Mouse (Mus musculus): ENCODE results near the gene Gm49405. TPM values are rescaled to one million over a fixed set of nuclear protein-coding genes. Genes with fewer than 3 reads are reported as not detected.
"Not testable (repeated sequence)": the region's sequence is repeated elsewhere in the genome, so short reads cannot be mapped to it uniquely, and the experiment has no call there.

The Gm49405 gene
- polyA plus RNA-seq (2015; fragmentation: Nextera tagmentation; extraction: Ambion mirVana), result 4.9 and 5.5 TPM in 2 replicates

GRCm38 (mm10) chr19:4000119-4000900, at the start of gene Gm49405, which contains the start of gene Nudt8:
Gene Gm49405 (plus strand): TSS chr19:4000626.
Gene Nudt8 (plus strand): TSS chr19:4000580.
- peaks cover 3% of the 10 kb centered on the region for H3K27me3 ChIP-seq
- H3K36me3 ChIP-seq, result peaks cover 8% of the 10 kb centered on the region; the same call in 1 of the 2 replicates
- peak within 1 kb of the TSS; percentile 97 for H3K27ac ChIP-seq
- peak within 1 kb of the TSS; percentile 88 for H3K9ac ChIP-seq (replicated peaks)
- peak; percentile 92 for ATAC-seq
- H3K4me3 ChIP-seq (replicated peaks), result peak within 1 kb of the TSS; percentile 71
- H3K4me2 ChIP-seq (replicated peaks), result peak within 1 kb of the TSS; percentile 86
- H3K9me3 ChIP-seq, result no peaks in the 10 kb centered on the region
- under 1% methylated on average over 64 of the region's 64 CpGs for WGBS
- H3K4me1 ChIP-seq (replicated peaks), result peaks cover 19% of the 10 kb centered on the region

- Histone ChIP-seq H3K4me2 (replicated peaks) (no peak overlapping the region), H3K4me3 (replicated peaks) (no peak overlapping the region), H3K9me3 (no peaks in the 10 kb centered on the region), H3K27me3 (0 out of 2 replicates have a peak, but pooled peaks cover under 1% of the 10 kb centered on the region), H3K36me3 (no peaks in the 10 kb centered on the region), H3K27ac (no peak overlapping the region), H3K9ac (replicated peaks) (no peak overlapping the region), H3K4me1 (replicated peaks) (no peaks in the 10 kb centered on the region)
- no peak for ATAC-seq
Measured at GRCm38 (mm10) chr19:3951461-3951860, 49.0 kb upstream of the Gm49405 start.

- Histone ChIP-seq H3K27ac (no peak overlapping the region), H3K4me1 (replicated peaks) (no peaks in the 10 kb centered on the region), H3K4me2 (replicated peaks) (no peak overlapping the region), H3K4me3 (replicated peaks) (no peak overlapping the region), H3K36me3 (no peaks in the 10 kb centered on the region), H3K9me3 (no peaks in the 10 kb centered on the region), H3K9ac (replicated peaks) (no peak overlapping the region), H3K27me3 (0 out of 2 replicates have a peak, but pooled peaks cover 3% of the 10 kb centered on the region)
- WGBS, result 73% methylated on average over 1 of the region's 1 CpGs
- ATAC-seq, result no peak
Measured at GRCm38 (mm10) chr19:3952099-3952498, 48.3 kb upstream of the Gm49405 start.

GRCm38 (mm10) chr19:3955033-3955432, 45.4 kb upstream of the Gm49405 start:
- no peak overlapping the region for H3K27ac ChIP-seq
- 0 out of 2 replicates have a peak, but pooled peaks cover 3% of the 10 kb centered on the region for H3K27me3 ChIP-seq
- H3K4me1 ChIP-seq (replicated peaks), result no peaks in the 10 kb centered on the region
- H3K9me3 ChIP-seq, result no peaks in the 10 kb centered on the region
- 73% methylated on average over 3 of the region's 3 CpGs for WGBS
- no peak overlapping the region for H3K4me3 ChIP-seq (replicated peaks)
- H3K36me3 ChIP-seq, result no peaks in the 10 kb centered on the region
- H3K4me2 ChIP-seq (replicated peaks), result no peak overlapping the region
- no peak overlapping the region for H3K9ac ChIP-seq (replicated peaks)
- no peak for ATAC-seq

- H3K36me3 ChIP-seq, result no peaks in the 10 kb centered on the region
- no peaks in the 10 kb centered on the region for H3K9me3 ChIP-seq
- no peak overlapping the region for H3K4me3 ChIP-seq (replicated peaks)
- ATAC-seq, result no peak
- H3K4me2 ChIP-seq (replicated peaks), result no peak overlapping the region
- H3K4me1 ChIP-seq (replicated peaks), result no peaks in the 10 kb centered on the region
- WGBS, result 60% methylated on average over 4 of the region's 4 CpGs
- no peak overlapping the region for H3K9ac ChIP-seq (replicated peaks)
- 0 out of 2 replicates have a peak, but pooled peaks cover 3% of the 10 kb centered on the region for H3K27me3 ChIP-seq
- H3K27ac ChIP-seq, result no peak overlapping the region
Measured at GRCm38 (mm10) chr19:3955804-3956203, 44.6 kb upstream of the Gm49405 start.

GRCm38 (mm10) chr19:3957296-3958036, 43.0 kb upstream of the Gm49405 start:
- not testable (repeated sequence) for H3K4me3 ChIP-seq (replicated peaks); H3K4me2 ChIP-seq (replicated peaks); H3K27ac ChIP-seq; H3K4me1 ChIP-seq (replicated peaks); ATAC-seq; H3K9ac ChIP-seq (replicated peaks); H3K36me3 ChIP-seq; H3K9me3 ChIP-seq; H3K27me3 ChIP-seq
- WGBS, result 83% methylated on average over 5 of the region's 5 CpGs

GRCm38 (mm10) chr19:3958470-3958869, 42.0 kb upstream of the Gm49405 start, which contains the start of gene Aldh3b3:
Gene Aldh3b3 (plus strand): TSS chr19:3958645.
- 79% methylated on average over 4 of the region's 4 CpGs for WGBS
- Histone ChIP-seq H3K27me3 (0 out of 2 replicates have a peak, but pooled peaks cover 3% of the 10 kb centered on the region), H3K36me3 (no peaks in the 10 kb centered on the region), H3K4me1 (replicated peaks) (no peaks in the 10 kb centered on the region), H3K4me3 (replicated peaks) (no peak within 1 kb of the TSS), H3K4me2 (replicated peaks) (no peak within 1 kb of the TSS), H3K27ac (no peak within 1 kb of the TSS), H3K9me3 (no peaks in the 10 kb centered on the region), H3K9ac (replicated peaks) (no peak within 1 kb of the TSS)
- ATAC-seq, result no peak

- Histone ChIP-seq H3K9me3 (no peaks in the 10 kb centered on the region), H3K4me3 (replicated peaks) (no peak overlapping the region), H3K9ac (replicated peaks) (no peak overlapping the region), H3K27ac (no peak overlapping the region), H3K36me3 (no peaks in the 10 kb centered on the region), H3K27me3 (0 out of 2 replicates have a peak, but pooled peaks cover 3% of the 10 kb centered on the region), H3K4me1 (replicated peaks) (no peaks in the 10 kb centered on the region), H3K4me2 (replicated peaks) (no peak overlapping the region)
- ATAC-seq, result no peak
Measured at GRCm38 (mm10) chr19:3959030-3959429, 41.4 kb upstream of the Gm49405 start.

- H3K9ac ChIP-seq (replicated peaks), result no peak overlapping the region
- no peak for ATAC-seq
Measured at GRCm38 (mm10) chr19:3960211-3960610, 40.2 kb upstream of the Gm49405 start.

GRCm38 (mm10) chr19:3961805-3962204, 38.6 kb upstream of the Gm49405 start:
- not testable (repeated sequence) for H3K36me3 ChIP-seq; H3K27me3 ChIP-seq; H3K27ac ChIP-seq; H3K9ac ChIP-seq (replicated peaks); H3K9me3 ChIP-seq; H3K4me1 ChIP-seq (replicated peaks); H3K4me2 ChIP-seq (replicated peaks); ATAC-seq; H3K4me3 ChIP-seq (replicated peaks)
- WGBS, result 85% methylated on average over 6 of the region's 6 CpGs

More at GRCm38 (mm10) chr19:3960211-3960610, 40.2 kb upstream of the Gm49405 start:
- H3K4me3 ChIP-seq (replicated peaks), result no peak overlapping the region
- H3K27me3 ChIP-seq, result 0 out of 2 replicates have a peak, but pooled peaks cover 3% of the 10 kb centered on the region
- no peaks in the 10 kb centered on the region for H3K9me3 ChIP-seq
- H3K36me3 ChIP-seq, result no peaks in the 10 kb centered on the region
- no peak overlapping the region for H3K27ac ChIP-seq
- WGBS, result 88% methylated on average over 5 of the region's 5 CpGs
- no peak overlapping the region for H3K4me2 ChIP-seq (replicated peaks)
- H3K4me1 ChIP-seq (replicated peaks), result no peaks in the 10 kb centered on the region

- H3K36me3 ChIP-seq, result no peaks in the 10 kb centered on the region
- no peak for ATAC-seq
- H3K27ac ChIP-seq, result no peak overlapping the region
- no peaks in the 10 kb centered on the region for H3K9me3 ChIP-seq
- no peaks in the 10 kb centered on the region for H3K27me3 ChIP-seq
- H3K9ac ChIP-seq (replicated peaks), result no peak overlapping the region
- WGBS, result 17% methylated on average over 2 of the region's 2 CpGs
- no peaks in the 10 kb centered on the region for H3K4me1 ChIP-seq (replicated peaks)
- H3K4me3 ChIP-seq (replicated peaks), result no peak overlapping the region
- H3K4me2 ChIP-seq (replicated peaks), result no peak overlapping the region
Measured at GRCm38 (mm10) chr19:3962469-3962868, 38.0 kb upstream of the Gm49405 start.

GRCm38 (mm10) chr19:3964030-3964429, 36.4 kb upstream of the Gm49405 start:
- no peaks in the 10 kb centered on the region for H3K4me1 ChIP-seq (replicated peaks)
- no peak overlapping the region for H3K27ac ChIP-seq
- no peaks in the 10 kb centered on the region for H3K9me3 ChIP-seq
- H3K36me3 ChIP-seq, result no peaks in the 10 kb centered on the region
- no peak overlapping the region for H3K4me2 ChIP-seq (replicated peaks)
- no peak for ATAC-seq
- no peak overlapping the region for H3K9ac ChIP-seq (replicated peaks)
- 76% methylated on average over 4 of the region's 4 CpGs for WGBS
- H3K27me3 ChIP-seq, result no peaks in the 10 kb centered on the region
- no peak overlapping the region for H3K4me3 ChIP-seq (replicated peaks)
